Mouse (Mus musculus) ovary, postnatal 14 days (tissue): Measurements from ENCODE around the gene 5730522E02Rik.

Experiments used
- DNase-seq: peaks from one replicate; pipeline ENCODE4 v3.0.0; 2022; ENCODE audit warnings: low spot score

Gene 5730522E02Rik

GRCm38 (mm10) chr11:25674194-25674593 is 536.4 kb downstream of the 5730522E02Rik start:
- DNase-seq = no peak

- DNase-seq = no peak
Measured at GRCm38 (mm10) chr11:25670018-25670417, 540.5 kb downstream of the 5730522E02Rik start.

- DNase-seq = no peak
Measured at GRCm38 (mm10) chr11:25664562-25665104, 545.9 kb downstream of the 5730522E02Rik start.

- no peak for DNase-seq
Measured at GRCm38 (mm10) chr11:25646282-25646681, 564.3 kb downstream of the 5730522E02Rik start.

- DNase-seq = no peak
Measured at GRCm38 (mm10) chr11:25644767-25645622, 565.6 kb downstream of the 5730522E02Rik start.

GRCm38 (mm10) chr11:25606886-25607285 is 603.7 kb downstream of the 5730522E02Rik start:
- DNase-seq = no peak

- DNase-seq = no peak
Measured at GRCm38 (mm10) chr11:25600030-25600429, 610.5 kb downstream of the 5730522E02Rik start.

- no peak for DNase-seq
Measured at GRCm38 (mm10) chr11:25595303-25595702, 615.3 kb downstream of the 5730522E02Rik start.

GRCm38 (mm10) chr11:25594780-25595179 is 615.8 kb downstream of the 5730522E02Rik start:
- no peak for DNase-seq

- no peak for DNase-seq
Measured at GRCm38 (mm10) chr11:25592268-25592667, 618.3 kb downstream of the 5730522E02Rik start.

GRCm38 (mm10) chr11:25590215-25590614 is 620.3 kb downstream of the 5730522E02Rik start:
- DNase-seq = no peak

GRCm38 (mm10) chr11:25589509-25589908 is 621.1 kb downstream of the 5730522E02Rik start:
- DNase-seq = no peak

- no peak for DNase-seq
Measured at GRCm38 (mm10) chr11:25574129-25574465, 636.5 kb downstream of the 5730522E02Rik start.

GRCm38 (mm10) chr11:25573408-25574128 is 637.0 kb downstream of the 5730522E02Rik start:
- DNase-seq = no peak

GRCm38 (mm10) chr11:25571396-25571795 is 639.2 kb downstream of the 5730522E02Rik start:
- DNase-seq = no peak
